Mouse (Mus musculus): ENCODE results near the gene Srpk3. TPM values are rescaled to one million over a fixed set of nuclear protein-coding genes. Genes with fewer than 3 reads are reported as not detected.
"Not testable (repeated sequence)": the region's sequence is repeated elsewhere in the genome, so short reads cannot be mapped to it uniquely, and the experiment has no call there.

The Srpk3 gene
- total RNA-seq (2021), result 10 to 100 TPM; 23.9 to 26.0 TPM
- long read RNA-seq, experiment 1, transcript Srpk3-201 (15 exons, 1,981 nt), result major isoform, 41 of 62 reads
- long read RNA-seq, experiment 1, partial matches to known transcripts, result 1 of 62 reads
- long read RNA-seq, experiment 1, other reads (novel, unspliced or antisense), result 19 of 62 reads
- long read RNA-seq, experiment 2, transcript Srpk3-201 (15 exons, 1,981 nt), result major isoform, 15 of 27 reads
- long read RNA-seq, experiment 2, partial matches to known transcripts, result 3 of 27 reads
- long read RNA-seq, experiment 2, other reads (novel, unspliced or antisense), result 9 of 27 reads

GRCm38 (mm10) chrX:73774168-73774760, at the start of gene Srpk3:
TSS of gene Srpk3 (plus strand) at chrX:73774405.
- DNase-seq, result peak; percentile 47 to 56

DNA sequence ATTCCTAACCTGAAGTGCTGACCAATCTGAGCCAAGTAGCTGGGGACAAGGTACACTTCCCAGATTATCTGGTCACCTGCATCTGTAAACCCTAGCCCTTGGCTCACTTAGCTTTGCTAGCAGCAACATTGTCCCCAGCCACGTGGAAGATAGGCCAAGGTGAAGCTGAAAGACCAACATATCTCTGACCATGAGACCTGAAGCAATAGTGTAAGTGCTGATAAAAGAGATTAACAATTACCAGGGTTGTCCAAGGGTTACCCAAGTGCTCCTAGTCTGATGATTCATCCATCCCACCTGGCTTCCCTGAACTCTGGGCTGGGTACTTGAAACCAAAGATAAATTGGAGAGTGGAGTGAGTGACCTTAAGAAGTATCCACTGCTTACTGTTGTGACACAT, 43.3 kb upstream of the Srpk3 start:
- DNase-seq, result no peak

DNA sequence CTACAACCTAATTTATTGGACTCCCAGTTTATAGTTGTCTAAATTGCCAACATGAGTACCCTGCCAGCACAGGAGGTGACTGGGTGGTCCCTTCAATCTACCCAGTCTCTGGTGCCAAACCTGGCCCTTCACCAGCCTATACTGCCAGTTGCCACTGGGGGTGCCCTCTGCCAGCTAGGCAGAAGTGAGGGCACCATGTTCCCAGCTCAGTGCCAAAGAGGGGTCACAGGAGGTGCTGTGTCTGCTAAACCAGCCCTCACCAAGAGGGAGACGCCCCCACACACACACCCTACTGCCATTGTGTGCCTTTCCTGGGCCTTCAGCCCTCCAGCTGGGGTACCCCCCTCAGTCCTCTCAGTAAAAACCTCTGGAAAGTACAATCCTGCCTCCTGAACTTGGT, 36.0 kb upstream of the Srpk3 start:
- DNase-seq, result no peak

DNA sequence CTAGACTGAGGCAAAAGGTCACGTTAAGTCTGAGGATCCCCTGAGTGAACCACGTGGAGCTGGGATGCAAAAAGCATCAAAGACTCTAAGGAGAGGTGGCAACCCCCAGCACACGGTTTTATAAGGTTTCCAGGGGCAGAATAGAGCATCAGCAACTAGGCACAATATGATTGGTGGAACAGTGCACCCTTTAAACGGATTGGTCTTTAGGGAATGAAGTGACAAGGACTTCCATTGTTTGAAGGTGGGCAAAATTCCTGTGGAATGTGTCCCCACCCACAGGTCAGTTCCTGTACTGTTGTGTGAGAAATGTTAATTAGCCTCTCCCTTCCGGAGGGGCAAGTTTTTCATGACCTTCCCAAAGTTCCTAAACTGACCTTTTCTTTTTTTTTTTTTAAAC, 35.1 kb upstream of the Srpk3 start:
- DNase-seq, result no peak

- not testable (repeated sequence) for DNase-seq
Measured at GRCm38 (mm10) chrX:73739841-73740240, 34.4 kb upstream of the Srpk3 start.

GRCm38 (mm10) chrX:73744774-73745481, 29.3 kb upstream of the Srpk3 start:
- no peak for DNase-seq

DNA sequence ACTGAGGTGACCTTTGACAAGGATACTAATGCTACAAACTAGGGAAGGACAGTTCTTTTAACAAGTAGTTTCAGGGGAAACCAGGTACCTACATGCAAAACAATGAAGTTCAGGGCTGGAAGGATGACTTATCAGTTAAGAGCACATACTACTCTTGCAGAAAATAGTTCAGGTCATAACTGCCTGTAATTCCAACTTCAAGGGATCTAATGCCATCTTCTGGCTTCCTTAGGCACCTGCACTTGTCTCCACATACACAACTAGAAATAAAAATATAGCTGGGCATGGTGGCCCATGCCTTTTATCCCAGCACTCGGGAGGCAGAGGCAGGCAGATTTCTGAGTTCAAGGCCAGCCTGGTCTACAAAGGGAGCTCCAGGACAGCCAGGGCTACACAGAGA, 25.2 kb upstream of the Srpk3 start:
- no peak for DNase-seq

- DNase-seq, result no peak
Measured at GRCm38 (mm10) chrX:73756334-73757140, 17.7 kb upstream of the Srpk3 start, which contains the start of gene Plxnb3. TSS of gene Plxnb3 (plus strand) at chrX:73757090.

GRCm38 (mm10) chrX:73758611-73759290, 15.5 kb upstream of the Srpk3 start:
- DNase-seq, result no peak

DNA sequence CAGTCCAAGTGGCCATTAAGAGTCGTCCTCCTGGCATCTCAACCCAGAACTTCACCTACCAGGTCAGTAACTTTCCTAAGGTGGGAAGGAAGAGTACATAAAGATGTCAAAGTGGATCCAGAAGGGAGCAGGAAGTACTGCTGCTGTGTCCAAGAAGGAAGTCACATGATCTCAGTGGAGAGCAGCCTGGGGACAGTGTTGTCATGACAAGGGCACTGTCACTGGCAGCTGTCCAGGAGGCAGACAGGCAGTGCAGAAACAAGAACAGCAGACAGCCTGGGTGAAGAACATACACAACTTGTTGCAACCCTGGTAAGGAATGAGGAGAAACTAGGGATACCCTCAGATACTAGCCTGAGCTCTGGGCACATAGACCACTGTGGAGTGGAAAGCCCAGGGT, 8.9 kb upstream of the Srpk3 start:
- DNase-seq, result peak; percentile 72 to 81

GRCm38 (mm10) chrX:73767267-73767666, 6.9 kb upstream of the Srpk3 start:
- DNase-seq, result no peak

- DNase-seq, result peak; percentile 38 to 39
Measured at GRCm38 (mm10) chrX:73774802-73775483, 738 bp downstream of the Srpk3 start.

DNA sequence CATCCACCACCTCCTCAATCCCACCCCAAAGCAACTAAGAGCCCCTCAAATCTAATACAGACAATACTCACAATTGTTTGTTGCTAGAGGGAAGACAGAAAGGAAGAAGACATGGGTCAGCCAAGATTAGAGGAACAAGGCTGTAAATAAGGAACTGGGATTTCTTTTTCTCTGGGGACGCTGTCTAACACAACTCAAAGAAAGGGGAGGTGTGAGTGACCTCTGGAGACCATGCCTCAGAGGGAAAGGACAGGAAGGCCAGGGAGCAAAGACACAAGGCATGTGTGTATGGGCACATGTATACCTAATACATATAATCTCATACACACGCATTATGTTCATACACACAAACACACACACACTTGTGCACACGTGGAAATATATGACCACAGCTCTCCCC, 8.0 kb downstream of the Srpk3 start:
- no peak for DNase-seq

DNA sequence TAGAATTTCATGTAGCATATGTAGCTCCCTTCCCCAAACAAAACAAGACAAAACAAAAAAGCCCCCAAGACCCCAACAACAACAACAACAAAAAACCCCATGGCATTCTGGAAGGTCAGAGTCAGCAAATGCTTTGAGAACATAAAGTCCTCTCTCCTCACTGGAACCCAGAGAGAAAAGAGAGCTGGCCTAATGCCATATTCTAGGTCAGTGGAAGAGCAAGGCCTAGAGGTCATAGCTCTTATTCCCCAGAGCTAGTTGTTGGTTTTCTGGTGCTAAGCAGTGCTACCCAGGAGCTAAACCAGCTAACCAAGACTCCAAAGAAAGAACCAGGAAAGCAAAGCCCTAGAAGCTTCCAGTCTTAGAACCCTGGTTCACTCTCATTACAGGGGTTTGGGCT, 11.5 kb downstream of the Srpk3 start:
- DNase-seq, result peak in 1 of 2 experiments; percentile 35

DNA sequence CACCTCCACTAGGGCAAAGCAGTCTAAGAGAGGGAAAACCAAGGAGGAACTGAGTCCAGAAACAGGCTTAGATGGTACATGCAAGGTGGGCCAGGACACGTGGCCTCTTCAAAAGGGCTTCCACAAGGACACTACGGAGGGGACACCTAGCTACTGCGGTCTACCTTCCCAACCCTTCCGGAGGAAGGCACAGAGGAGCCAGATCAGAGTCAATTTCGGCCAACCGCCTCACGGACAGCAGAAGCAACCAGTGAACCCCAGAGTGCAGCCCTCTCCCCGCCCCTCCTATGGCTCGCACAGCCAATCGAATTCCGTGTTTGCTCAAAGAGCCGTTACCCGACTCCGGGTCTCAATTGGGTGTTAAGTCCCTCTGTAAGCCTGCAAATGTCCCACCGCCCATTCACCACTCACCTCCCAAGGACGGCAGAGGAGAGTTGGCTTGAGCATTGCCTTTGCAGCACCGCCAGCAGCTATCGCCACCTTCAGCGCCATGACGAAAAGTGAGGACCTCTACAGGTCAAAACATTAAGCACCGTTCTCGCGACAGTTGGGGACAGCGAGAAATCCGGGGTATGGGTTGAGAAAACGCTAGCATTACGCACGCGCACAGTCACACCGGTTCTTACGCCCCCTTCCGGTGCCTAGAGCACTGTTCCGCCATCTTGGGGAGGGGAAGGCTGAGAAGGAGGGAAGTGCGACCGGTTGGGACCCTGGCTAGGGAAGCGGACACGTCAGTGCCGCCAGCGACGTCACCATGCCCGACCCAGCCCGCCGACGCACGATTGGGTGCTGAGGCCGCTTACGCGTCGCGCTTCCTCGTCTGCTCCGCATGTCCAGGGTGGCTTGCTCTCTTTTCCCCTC, 12.4 kb downstream of the Srpk3 start, which contains the start of the genes Idh3g and Ssr4:
Idh3g (minus strand) TSS at position 534 of the 861 bp plus-strand sequence.
Ssr4 (plus strand) TSS at position 665 of the 861 bp plus-strand sequence.
- peak; percentile 96 to 97 for DNase-seq

GRCm38 (mm10) chrX:73787225-73787558, 13.0 kb downstream of the Srpk3 start:
- DNase-seq, result no peak

DNA sequence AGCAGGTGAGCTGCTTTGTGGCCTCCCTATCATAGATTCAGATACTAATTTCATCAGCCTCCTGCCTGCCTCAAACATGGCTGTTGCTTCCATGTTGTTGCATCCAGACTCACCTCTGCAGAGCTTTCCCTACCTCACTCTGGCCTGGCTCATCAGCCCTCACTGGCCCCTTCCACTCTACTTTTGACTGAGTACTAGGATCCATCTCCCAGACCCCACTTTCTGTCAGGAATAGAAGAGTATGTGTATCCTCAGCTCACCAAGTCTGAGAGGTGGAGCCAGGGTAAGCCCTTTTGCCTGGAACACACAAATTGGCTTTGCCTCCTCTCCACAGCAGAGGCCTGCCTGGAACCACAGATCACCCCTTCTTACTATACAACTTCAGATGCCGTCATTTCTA, 14.3 kb downstream of the Srpk3 start:
- DNase-seq, result no peak

- no peak for DNase-seq
Measured at GRCm38 (mm10) chrX:73793039-73793438, 18.8 kb downstream of the Srpk3 start.

- no peak for DNase-seq
Measured at GRCm38 (mm10) chrX:73793505-73793904, 19.3 kb downstream of the Srpk3 start.

GRCm38 (mm10) chrX:73797511-73797910, 23.3 kb downstream of the Srpk3 start:
- DNase-seq, result no peak

Measured in heart, adult 18-20 months (tissue).